Mouse (Mus musculus) gastrocnemius, adult 2 months (tissue): ENCODE data around the gene Gm14862. TPM values are rescaled to one million over a fixed set of nuclear protein-coding genes. Genes with fewer than 3 reads are reported as not detected.
A peak's percentile ranks its signal among the peaks of the same experiment; 100 is the strongest.

ENCODE experiments used
- DNase-seq: peaks from one replicate; pipeline ENCODE4 v3.0.0; 2022
- H3K27ac ChIP-seq: fragments of 200-600 bp; 2 replicates; pipeline ENCODE4 v1.8.1; 2022; ENCODE audit warnings: mild to moderate bottlenecking
- H3K4me3 ChIP-seq: fragments of 200-600 bp; 2 replicates; pipeline ENCODE4 v1.8.1; 2022; ENCODE audit warnings: mild to moderate bottlenecking, moderate library complexity
- CTCF ChIP-seq: fragments of 200-600 bp; IDR thresholded peaks from 2 replicates; pipeline ENCODE4 v1.8.1; 2022; ENCODE audit warnings: antibody characterized with exemption, mild to moderate bottlenecking, moderate library complexity
- intact Hi-C: fragments of 180-260 bp; cut with DNase I; formaldehyde crosslinking; loops from one replicate; pipeline ENCODE4 v1.15.1; 2025
- total RNA-seq, 2 experiments: library from RNA; stranded (reverse); gene quantifications; 2 replicates each; pipeline ENCODE4 v1.2.3; 2021

The Gm14862 gene
- total RNA-seq, 2 experiments from 2014 or later, result not detected

- TF ChIP-seq CTCF, result no peak
- intact Hi-C loops, result no loop called here
- Histone ChIP-seq H3K4me3 (no peak overlapping the region), H3K27ac (no peak overlapping the region)
- DNase-seq, result no peak
These were observed 51.6 kb downstream of the Gm14862 start for GRCm38 (mm10) chrX:9205121-9205520.

GRCm38 (mm10) chrX:9202781-9203405 is 53.8 kb downstream of the Gm14862 start:
- no peak overlapping the region for H3K4me3 ChIP-seq
- intact Hi-C loops, result no loop called here
- H3K27ac ChIP-seq, result peak overlapping the region; percentile 59
- no peak for TF ChIP-seq CTCF
- no peak for DNase-seq

- intact Hi-C loops, result no loop called here
- 0 out of 2 replicates have a peak overlapping the region, but pooled peaks have one; percentile 59 for H3K27ac ChIP-seq
These were observed 54.7 kb downstream of the Gm14862 start for GRCm38 (mm10) chrX:9201954-9202353.

More at GRCm38 (mm10) chrX:9201954-9202353, 54.7 kb downstream of the Gm14862 start:
- no peak overlapping the region for H3K4me3 ChIP-seq
- no peak for TF ChIP-seq CTCF
- DNase-seq, result no peak

Other genes with a start within 250 kb of the Gm14862 start
- not detected for gene Fthl17e, start 223.4 kb downstream of the Gm14862 start, total RNA-seq
- not detected for gene Fthl17f, start 193.9 kb downstream of the Gm14862 start, total RNA-seq
- not detected for gene 4930402K13Rik, start 152.3 kb downstream of the Gm14862 start, total RNA-seq
- under 1 TPM; 0.13 to 0.73 TPM for gene Lancl3, start 57.0 kb downstream of the Gm14862 start, total RNA-seq
- 1 to 10 TPM; 4.3 to 6.4 TPM for gene Xk, start 15.9 kb upstream of the Gm14862 start, total RNA-seq
- not detected for gene H2al1m, start 26.9 kb upstream of the Gm14862 start, total RNA-seq
- not detected for gene H2al1k, start 93.7 kb upstream of the Gm14862 start, total RNA-seq
- gene Cybb, start 230.9 kb upstream of the Gm14862 start, total RNA-seq, result 1 to 10 TPM in 1 of 2 experiments, under 1 TPM in 1; 0.77 to 2.8 TPM